Mouse (Mus musculus) ES-E14 (cell line): Measurements from ENCODE around the gene Adamts20. TPM values are rescaled to one million over a fixed set of nuclear protein-coding genes. Genes with fewer than 3 reads are reported as not detected.

ENCODE experiments used
- DNase-seq: peaks from one replicate; pipeline ENCODE4 v3.0.0-alpha.2; 2013; ENCODE audit warnings: low read depth, low spot score
- H3K27ac ChIP-seq: 2 replicates; pipeline ENCODE4 v1.5.1; 2012; ENCODE audit warnings: low read depth, mild to moderate bottlenecking, low read length, moderate library complexity, mixed read lengths; ENCODE audit not compliant: poor library complexity, insufficient read depth, severe bottlenecking
- H3K36me3 ChIP-seq: 2 replicates; pipeline ENCODE4 v1.6.1; 2012; ENCODE audit warnings: mild to moderate bottlenecking, low read length, moderate library complexity, mixed read lengths; ENCODE audit not compliant: control insufficient read depth, poor library complexity, insufficient read depth, severe bottlenecking
- H3K4me1 ChIP-seq, 2 experiments: fragments of 150-350 bp in 1 of 2; sonication (generic) in 1 of 2; 2 replicates each; pipeline ENCODE4 v1.6.1; 2012; ENCODE audit warnings: low read length in 2 of 2, mild to moderate bottlenecking in 1 of 2, mixed read lengths in 1 of 2; ENCODE audit not compliant: control insufficient read depth in 2 of 2, insufficient read depth in 2 of 2, poor library complexity in 1 of 2
- H3K4me3 ChIP-seq, 2 experiments: fragments of 150-350 bp in 1 of 2; sonication (generic) in 1 of 2; 2 replicates each; pipeline ENCODE4 v1.5.1; 2012; ENCODE audit warnings: low read length in 2 of 2, low read depth in 1 of 2, mild to moderate bottlenecking in 1 of 2, mixed read lengths in 1 of 2; ENCODE audit not compliant: insufficient read depth in 1 of 2, poor library complexity in 1 of 2, severe bottlenecking in 1 of 2
- H3K9ac ChIP-seq: 2 replicates; pipeline ENCODE4 v1.6.1; 2012; ENCODE audit warnings: low read depth, mild to moderate bottlenecking, low read length, mixed read lengths; ENCODE audit not compliant: poor library complexity, insufficient read depth, severe bottlenecking
- H3K9me3 ChIP-seq: fragments of 150-350 bp; sonication (generic); 2 replicates; pipeline ENCODE4 v1.6.1; 2012; ENCODE audit warnings: low read depth, mild to moderate bottlenecking, low read length; ENCODE audit not compliant: control insufficient read depth, insufficient read depth
- CHD2 ChIP-seq: IDR thresholded peaks from 2 replicates; pipeline ENCODE4 v1.6.1; 2014; ENCODE audit warnings: mild to moderate bottlenecking, low read depth, low read length, inconsistent platforms
- HCFC1 ChIP-seq: IDR thresholded peaks from 2 replicates; pipeline ENCODE4 v1.6.1; 2012; ENCODE audit warnings: low read length, inconsistent platforms, borderline replicate concordance; ENCODE audit not compliant: insufficient read depth
- MAFK ChIP-seq: IDR thresholded peaks from 2 replicates; pipeline ENCODE4 v1.6.1; 2014; ENCODE audit warnings: mild to moderate bottlenecking, low read depth, low read length, inconsistent platforms; ENCODE audit not compliant: insufficient read depth
- ZC3H11A ChIP-seq: IDR thresholded peaks from 2 replicates; pipeline ENCODE4 v1.6.1; 2012; ENCODE audit warnings: low read depth, mild to moderate bottlenecking, inconsistent platforms, low read length, borderline replicate concordance
- ZNF384 ChIP-seq: IDR thresholded peaks from 2 replicates; pipeline ENCODE4 v1.6.1; 2012; ENCODE audit warnings: low read depth, low read length, inconsistent platforms
- in situ Hi-C, 2 experiments: fragments of 600-800 bp; cut with MboI; formaldehyde crosslinking; loops; one replicate each; pipeline ENCODE4 v1.15.1; 2025; ENCODE audit warnings: low sequenced_read_pairs in 2 of 2, inconsistent platforms in 1 of 2; ENCODE audit not compliant: unreplicated experiment in 2 of 2
- total RNA-seq: library from RNA; depleted of rRNA; stranded (reverse); fragments of 300-350 nt; gene quantifications from 2 replicates; pipeline ENCODE4 v1.2.3, GENCODE M21; 2012

Gene Adamts20
- total RNA-seq, 1 experiment: 0.80 TPM

- Histone ChIP-seq H3K9ac (no peak overlapping the region), H3K27ac (no peak overlapping the region), H3K36me3 (no peaks in the 10 kb centered on the region), H3K4me1 (no peaks in the 10 kb centered on the region), H3K4me3 (no peak overlapping the region), H3K9me3 (no peaks in the 10 kb centered on the region)
- in situ Hi-C loops: no loop called here
- TF ChIP-seq CHD2: no peak
- no peak for TF ChIP-seq ZNF384
- no peak for TF ChIP-seq ZC3H11A
- TF ChIP-seq MAFK: no peak
- TF ChIP-seq HCFC1: no peak
- no peak for DNase-seq
Observed at GRCm38 (mm10) chr15:94236121-94236520, 229.1 kb downstream of the Adamts20 start.

- no peak for TF ChIP-seq CHD2
- no peak for TF ChIP-seq ZNF384
- TF ChIP-seq HCFC1: no peak
- no peak for TF ChIP-seq MAFK
- no peak for TF ChIP-seq ZC3H11A
Observed at GRCm38 (mm10) chr15:94235190-94235589, 230.0 kb downstream of the Adamts20 start.

GRCm38 (mm10) chr15:94231246-94231645 is 234.0 kb downstream of the Adamts20 start:
- TF ChIP-seq HCFC1 (no peak), ZNF384 (no peak), MAFK (no peak), ZC3H11A (no peak), CHD2 (no peak)
- Histone ChIP-seq H3K27ac (no peak overlapping the region), H3K9me3 (no peaks in the 10 kb centered on the region), H3K4me3 (no peak overlapping the region), H3K4me1 (no peaks in the 10 kb centered on the region), H3K36me3 (no peaks in the 10 kb centered on the region), H3K9ac (no peak overlapping the region)
- no peak for DNase-seq
- in situ Hi-C loops: no loop called here

More at GRCm38 (mm10) chr15:94235190-94235589, 230.0 kb downstream of the Adamts20 start:
- H3K4me3 ChIP-seq: no peak overlapping the region
- H3K27ac ChIP-seq: no peak overlapping the region
- DNase-seq: no peak
- no peaks in the 10 kb centered on the region for H3K9me3 ChIP-seq
- in situ Hi-C loops: no loop called here
- no peak overlapping the region for H3K9ac ChIP-seq
- H3K36me3 ChIP-seq: no peaks in the 10 kb centered on the region
- no peaks in the 10 kb centered on the region for H3K4me1 ChIP-seq

- Histone ChIP-seq H3K36me3 (no peaks in the 10 kb centered on the region), H3K4me1 (no peaks in the 10 kb centered on the region), H3K9ac (no peak overlapping the region), H3K4me3 (no peak overlapping the region), H3K27ac (no peak overlapping the region), H3K9me3 (no peaks in the 10 kb centered on the region)
- in situ Hi-C loops: no loop called here
- no peak for TF ChIP-seq HCFC1
- no peak for TF ChIP-seq ZC3H11A
- no peak for TF ChIP-seq ZNF384
- no peak for TF ChIP-seq MAFK
- TF ChIP-seq CHD2: no peak
- DNase-seq: no peak
Observed at GRCm38 (mm10) chr15:94227388-94227787, 237.8 kb downstream of the Adamts20 start.

GRCm38 (mm10) chr15:94223101-94223500 is 242.1 kb downstream of the Adamts20 start:
- Histone ChIP-seq H3K4me1 (no peaks in the 10 kb centered on the region), H3K27ac (no peak overlapping the region), H3K4me3 (no peak overlapping the region), H3K36me3 (no peaks in the 10 kb centered on the region), H3K9ac (no peak overlapping the region), H3K9me3 (no peaks in the 10 kb centered on the region)
- in situ Hi-C loops: loop anchor here (25.0 kb wide), 1 partner anchor 636 kb away; the partner anchor contains the start of gene Prickle1 (in 2 of the 2)
- no peak for TF ChIP-seq MAFK
- no peak for TF ChIP-seq HCFC1
- TF ChIP-seq ZNF384: no peak
- DNase-seq: no peak
